Mouse (Mus musculus) kidney, adult 2 months (tissue): ENCODE data around the gene Cyb561.

Experiments used
- CTCF ChIP-seq: fragments of 200-500 bp; conservative IDR thresholded peaks from 2 replicates; pipeline ENCODE4 v1.5.1; 2011; ENCODE audit warnings: low read depth, mild to moderate bottlenecking, control low read depth, low read length, moderate library complexity, mixed read lengths; ENCODE audit not compliant: insufficient read depth, insufficient read length
- POLR2A ChIP-seq: fragments of 200-500 bp; IDR thresholded peaks from one replicate; pipeline ENCODE4 v1.6.1; 2011; ENCODE audit warnings: low read depth, low read length, control low read depth

- TF ChIP-seq CTCF (no peak), POLR2A (no peak)
Observed at GRCm38 (mm10) chr11:105907381-105907780, 45.8 kb downstream of the Cyb561 start.
